Mouse (Mus musculus) liver, adult (tissue): ENCODE measurements at regions not wholly inside any gene's neighbourhood (a gene's known extent, or its start where the extent isn't known, plus 50 kb on each side); places are given as distances from the start of the nearest gene placed in this dataset.
A peak's percentile ranks its signal among the peaks of the same experiment; 100 is the strongest.

ENCODE experiments used
- GATA4 ChIP-seq: IDR thresholded peaks from 2 replicates; pipeline ENCODE4 v1.6.1; 2014; ENCODE audit warnings: mild to moderate bottlenecking, low read length; ENCODE audit not compliant: insufficient replicate concordance

DNA sequence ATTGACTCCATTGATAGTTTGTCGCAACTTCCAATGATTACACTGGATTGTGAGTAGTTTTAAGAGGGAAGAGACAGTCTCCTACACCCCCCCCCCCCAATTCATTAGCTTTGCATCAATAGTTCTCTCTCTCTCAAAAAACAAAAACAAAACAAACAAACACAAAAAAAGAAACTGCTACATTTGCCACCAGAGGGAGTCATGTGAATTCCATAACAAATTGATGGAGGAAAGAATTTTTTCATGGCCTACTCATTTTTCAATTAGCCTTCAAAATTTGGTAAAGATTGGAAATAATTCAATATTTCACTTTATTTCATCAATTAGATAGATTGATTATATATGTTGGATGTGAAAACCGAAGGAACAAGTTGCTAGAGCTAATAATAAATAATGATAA, 80.3 kb downstream of the Gpr85 start:
- TF ChIP-seq GATA4: no peak

DNA sequence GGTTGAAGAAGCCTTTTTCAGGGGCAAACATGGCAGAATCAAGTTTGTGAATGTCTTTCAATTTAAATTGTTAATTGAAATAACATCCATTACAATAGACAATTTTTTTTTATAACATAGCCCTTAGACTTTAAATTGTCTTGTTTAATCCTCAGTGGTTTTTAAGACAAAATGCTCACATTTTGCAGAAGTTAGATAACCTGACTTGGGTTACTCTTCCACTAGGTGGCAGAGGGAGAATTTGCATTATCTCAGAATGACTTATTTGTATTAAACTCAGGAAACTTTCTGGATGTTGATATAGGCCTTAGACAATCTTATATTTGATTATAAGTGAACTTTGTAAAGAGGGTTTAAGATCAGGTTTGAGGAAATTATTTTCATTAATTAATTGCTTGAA, 80.8 kb downstream of the Gpr85 start:
- TF ChIP-seq GATA4: no peak

DNA sequence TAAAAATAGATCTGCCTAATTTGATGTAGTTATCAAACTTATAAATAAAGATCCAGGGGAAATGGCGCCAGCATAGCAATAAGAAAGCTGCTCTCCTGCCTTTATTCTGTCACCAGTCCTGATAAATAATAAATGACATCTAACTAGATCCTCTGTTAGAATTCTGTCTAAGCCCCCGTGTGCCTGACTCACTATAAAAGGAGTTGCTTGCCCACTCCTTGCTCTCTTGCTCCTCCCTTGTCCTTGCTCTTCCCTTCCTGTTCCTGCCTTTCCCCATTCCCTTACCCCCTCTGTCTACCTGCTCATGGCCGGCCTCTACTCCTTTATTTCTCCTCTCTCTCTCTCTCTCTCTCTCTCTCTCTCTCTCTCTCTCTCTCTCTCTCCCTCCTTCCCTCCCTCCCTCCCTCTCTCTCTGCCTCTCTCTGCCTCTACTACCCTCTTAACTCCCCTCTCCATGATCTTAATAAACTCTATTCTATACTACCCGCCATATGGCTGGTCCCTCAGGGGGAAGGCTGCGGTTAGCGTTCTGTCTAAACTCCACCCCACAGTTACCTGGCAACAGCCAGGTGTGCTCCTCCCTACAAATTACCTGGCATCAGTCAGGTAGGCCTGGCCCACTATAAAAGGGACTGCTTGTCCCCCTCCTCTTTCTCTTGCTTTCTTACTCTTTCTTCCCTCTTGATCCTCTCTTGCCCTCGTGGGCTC, 71.3 kb upstream of the Bmt2 start:
- TF ChIP-seq GATA4: no peak

DNA sequence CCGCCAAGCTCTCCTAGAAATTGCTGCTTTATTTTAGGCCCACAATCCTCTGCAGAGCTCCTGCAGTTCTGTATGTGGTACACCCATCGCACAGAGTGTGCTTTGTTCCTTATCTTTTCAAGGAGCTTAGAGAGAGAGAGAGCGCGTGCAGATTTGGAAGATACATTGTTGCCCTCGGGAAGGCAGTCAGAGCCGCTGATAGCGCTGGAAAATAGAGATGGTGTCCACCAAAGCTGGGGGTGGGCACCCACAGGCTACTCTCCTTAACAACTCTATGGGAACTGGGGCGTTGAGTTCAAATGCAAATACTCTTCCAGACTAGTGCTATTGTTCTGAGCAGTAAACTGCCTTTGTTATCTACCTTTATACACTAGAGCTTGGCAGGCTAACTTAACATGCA, 70.2 kb upstream of the Bmt2 start:
- TF ChIP-seq GATA4: no peak

DNA sequence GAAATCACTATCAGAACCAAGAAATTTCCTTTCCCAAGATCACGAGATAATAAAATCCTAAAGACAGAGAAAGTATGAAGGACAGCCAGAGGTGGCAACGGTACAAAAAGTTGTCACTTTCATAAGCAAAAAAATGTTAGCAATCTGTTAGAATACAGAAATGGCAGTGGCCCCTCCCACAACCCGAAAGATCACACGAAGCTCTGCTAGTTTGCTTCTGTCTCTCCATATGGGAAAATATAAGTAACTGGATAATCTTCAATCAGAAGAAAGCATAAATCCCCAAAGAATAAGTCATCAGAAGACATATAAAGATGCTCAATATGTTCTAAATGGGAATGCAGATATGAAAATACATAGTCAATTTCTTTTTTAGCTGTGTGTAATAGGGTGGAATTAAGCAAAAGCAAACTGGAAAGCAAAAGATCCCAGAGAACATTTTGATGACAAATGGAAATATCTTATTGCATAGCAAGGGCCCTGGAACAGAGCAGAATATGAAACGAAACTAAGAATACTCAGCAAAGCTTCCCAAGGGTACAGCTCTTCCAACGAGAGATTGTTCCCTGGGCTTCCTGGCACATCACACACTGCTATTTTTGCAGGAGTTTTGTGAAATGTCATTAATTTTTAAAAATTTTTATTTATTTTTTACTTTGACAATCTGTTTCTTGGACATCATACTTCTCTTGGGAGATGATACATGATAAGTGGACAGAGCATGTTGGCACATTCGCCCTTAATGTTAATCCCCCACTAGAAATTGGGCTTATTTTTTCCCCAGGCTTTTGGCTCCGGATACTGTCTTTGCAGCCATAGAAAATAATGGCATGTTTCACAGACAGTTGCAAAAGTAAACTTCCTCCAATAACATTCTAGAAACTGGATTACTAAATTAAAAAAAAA, 69.1 kb upstream of the Bmt2 start:
- TF ChIP-seq GATA4: 0 out of 2 replicates have a peak, but pooled peaks have one; percentile 12
